Mouse (Mus musculus) cerebellum, postnatal 14 days (tissue): ENCODE results near the gene Gm27027.

Experiments used
- DNase-seq, 2 experiments: peaks; one replicate each; pipeline ENCODE4 v3.0.0; 2021; ENCODE audit warnings: mixed read lengths in 2 of 2

Gm27027 gene

GRCm38 (mm10) chr2:93976436-93977252 lies 19.5 kb downstream of the Gm27027 start:
- DNase-seq: peak; percentile 55 to 56

- no peak for DNase-seq
Observed at GRCm38 (mm10) chr2:93975526-93976435, 20.4 kb downstream of the Gm27027 start.

GRCm38 (mm10) chr2:93975041-93975440 lies 21.1 kb downstream of the Gm27027 start:
- no peak for DNase-seq

- no peak for DNase-seq
Observed at GRCm38 (mm10) chr2:93971647-93972046, 24.5 kb downstream of the Gm27027 start.

- DNase-seq: peak; percentile 69 to 75
Observed at GRCm38 (mm10) chr2:93964494-93965160, 31.5 kb downstream of the Gm27027 start.

- peak; percentile 63 to 64 for DNase-seq
Observed at GRCm38 (mm10) chr2:93963802-93964201, 32.4 kb downstream of the Gm27027 start.

GRCm38 (mm10) chr2:93961716-93962115 lies 34.4 kb downstream of the Gm27027 start:
- DNase-seq: peak; percentile 87 to 91

GRCm38 (mm10) chr2:93959346-93959745 lies 36.8 kb downstream of the Gm27027 start:
- DNase-seq: no peak

- no peak for DNase-seq
Observed at GRCm38 (mm10) chr2:93958216-93958615, 37.9 kb downstream of the Gm27027 start.

- DNase-seq: no peak
Observed at GRCm38 (mm10) chr2:93957785-93958175, 38.4 kb downstream of the Gm27027 start.

GRCm38 (mm10) chr2:93956908-93957784 lies 39.0 kb downstream of the Gm27027 start, which contains the start of gene Gm13889:
Gene Gm13889, minus strand, starts transcription at chr2:93957201.
- DNase-seq: peak; percentile 74

GRCm38 (mm10) chr2:93956331-93956801 lies 39.8 kb downstream of the Gm27027 start:
- peak; percentile 63 to 69 for DNase-seq

GRCm38 (mm10) chr2:93955886-93956285 lies 40.3 kb downstream of the Gm27027 start:
- DNase-seq: no peak

GRCm38 (mm10) chr2:93954781-93955578 lies 41.2 kb downstream of the Gm27027 start:
- peak; percentile 56 to 59 for DNase-seq

GRCm38 (mm10) chr2:93953726-93954125 lies 42.4 kb downstream of the Gm27027 start:
- peak in 1 of 2 experiments; percentile 38 for DNase-seq

- no peak for DNase-seq
Observed at GRCm38 (mm10) chr2:93946976-93947375, 49.2 kb downstream of the Gm27027 start.

- DNase-seq: no peak
Observed at GRCm38 (mm10) chr2:93944855-93945254, 51.3 kb downstream of the Gm27027 start.

GRCm38 (mm10) chr2:93944099-93944498 lies 52.1 kb downstream of the Gm27027 start:
- DNase-seq: no peak

GRCm38 (mm10) chr2:93941670-93942069 lies 54.5 kb downstream of the Gm27027 start:
- no peak for DNase-seq

- DNase-seq: no peak
Observed at GRCm38 (mm10) chr2:93938534-93938933, 57.6 kb downstream of the Gm27027 start.

GRCm38 (mm10) chr2:93928866-93929265 lies 67.3 kb downstream of the Gm27027 start:
- DNase-seq: no peak
